Mouse (Mus musculus) hindbrain, embryonic 13.5 days (tissue): ENCODE data around the gene Ube2i. TPM values are rescaled to one million over a fixed set of nuclear protein-coding genes. Genes with fewer than 3 reads are reported as not detected.
A peak's percentile ranks its signal among the peaks of the same experiment; 100 is the strongest.

ENCODE experiments used
- ATAC-seq: fragments of 200-750 bp; cut with Nextera tagmentation; 2 replicates; pipeline ENCODE4 v1.8.0; 2017; ENCODE audit warnings: moderate TSS enrichment; ENCODE audit not compliant: low FRiP score
- H3K27ac ChIP-seq: fragments of 300-500 bp; sonication (generic); 2 replicates; pipeline ENCODE4 v1.5.1; 2015; ENCODE audit warnings: inconsistent platforms, mild to moderate bottlenecking, moderate library complexity
- H3K27me3 ChIP-seq: fragments of 300-500 bp; sonication (generic); 2 replicates; pipeline ENCODE4 v1.6.1; 2015; ENCODE audit warnings: mild to moderate bottlenecking, inconsistent platforms
- H3K36me3 ChIP-seq: fragments of 300-500 bp; sonication (generic); 2 replicates; pipeline ENCODE4 v1.6.1; 2015; ENCODE audit warnings: mild to moderate bottlenecking, inconsistent platforms
- H3K4me1 ChIP-seq: fragments of 300-500 bp; sonication (generic); replicated peaks from 2 replicates; pipeline ENCODE4 v1.6.1; 2015; ENCODE audit warnings: inconsistent platforms
- H3K4me2 ChIP-seq: fragments of 300-500 bp; sonication (generic); 2 replicates; pipeline ENCODE4 v1.6.1; 2015; ENCODE audit warnings: inconsistent platforms, mild to moderate bottlenecking, moderate library complexity
- H3K4me3 ChIP-seq: fragments of 300-500 bp; sonication (generic); 2 replicates; pipeline ENCODE4 v1.5.1; 2015; ENCODE audit warnings: mild to moderate bottlenecking, inconsistent platforms
- H3K9ac ChIP-seq: fragments of 300-500 bp; sonication (generic); 2 replicates; pipeline ENCODE4 v1.6.1; 2015; ENCODE audit warnings: mild to moderate bottlenecking, inconsistent platforms
- H3K9me3 ChIP-seq: fragments of 300-500 bp; sonication (generic); 2 replicates; pipeline ENCODE4 v1.6.1; 2016; ENCODE audit warnings: inconsistent platforms
- WGBS: fragments of 180-500 bp; shearing (Covaris S2); methylation state at CpG from one replicate; pipeline ENCODE4 v1.1.7; 2015; 5-methylcytosine and 5-hydroxymethylcytosine counted together
- polyA plus RNA-seq: library from polyadenylated mRNA; unstranded; fragments of >200 nt; fragmentation: Nextera tagmentation; extraction: Ambion mirVana; gene quantifications from 2 replicates; pipeline ENCODE4 v1.2.1, GENCODE M21; 2015

Ube2i gene
- 566 and 573 TPM in 2 replicates for polyA plus RNA-seq

GRCm38 (mm10) chr17:25274571-25275346 lies at the start of gene Ube2i:
Ube2i (minus strand) TSS chr17:25274622.
- H3K4me2 ChIP-seq = peak within 1 kb of the TSS; percentile 99
- H3K27ac ChIP-seq = peak within 1 kb of the TSS; percentile 99
- H3K9me3 ChIP-seq = no peaks in the 10 kb centered on the region
- peak within 1 kb of the TSS; percentile 99 for H3K4me3 ChIP-seq
- no peak for ATAC-seq
- H3K9ac ChIP-seq = peak within 1 kb of the TSS; percentile 100
- WGBS = 91% methylated on average over 9 of the region's 9 CpGs
- no peaks in the 10 kb centered on the region for H3K36me3 ChIP-seq
- H3K4me1 ChIP-seq = peaks cover 37% of the 10 kb centered on the region
- H3K27me3 ChIP-seq = peaks cover 4% of the 10 kb centered on the region; the same call in 1 of the 2 replicates

- Histone ChIP-seq H3K27me3 (0 out of 2 replicates have a peak, but pooled peaks cover 2% of the 10 kb centered on the region), H3K9ac (no peak overlapping the region), H3K36me3 (no peaks in the 10 kb centered on the region), H3K27ac (no peak overlapping the region), H3K9me3 (no peaks in the 10 kb centered on the region), H3K4me3 (no peak overlapping the region), H3K4me1 (no peaks in the 10 kb centered on the region), H3K4me2 (no peak overlapping the region)
- WGBS = 28% methylated on average over 2 of the region's 2 CpGs
- ATAC-seq = no peak
These were observed 48.5 kb upstream of the Ube2i start for GRCm38 (mm10) chr17:25322930-25323329.

- H3K36me3 ChIP-seq = no peaks in the 10 kb centered on the region
- H3K9ac ChIP-seq = no peak overlapping the region
- H3K4me2 ChIP-seq = no peak overlapping the region
- H3K27ac ChIP-seq = no peak overlapping the region
- H3K4me1 ChIP-seq = no peaks in the 10 kb centered on the region
- no peak overlapping the region for H3K4me3 ChIP-seq
- WGBS = 91% methylated on average over 8 of the region's 8 CpGs
- H3K9me3 ChIP-seq = no peaks in the 10 kb centered on the region
- 0 out of 2 replicates have a peak, but pooled peaks cover 2% of the 10 kb centered on the region for H3K27me3 ChIP-seq
- no peak for ATAC-seq
These were observed 46.4 kb upstream of the Ube2i start for GRCm38 (mm10) chr17:25320819-25321218.

GRCm38 (mm10) chr17:25318354-25318753 lies 43.9 kb upstream of the Ube2i start, which contains the start of gene Prss29:
Prss29 (plus strand) TSS chr17:25318654.
- Histone ChIP-seq H3K27ac (no peak within 1 kb of the TSS), H3K9ac (no peak within 1 kb of the TSS), H3K4me1 (no peaks in the 10 kb centered on the region), H3K4me3 (no peak within 1 kb of the TSS), H3K9me3 (no peaks in the 10 kb centered on the region), H3K36me3 (no peaks in the 10 kb centered on the region), H3K27me3 (0 out of 2 replicates have a peak, but pooled peaks cover 2% of the 10 kb centered on the region), H3K4me2 (no peak within 1 kb of the TSS)
- no peak for ATAC-seq
- 83% methylated on average over 5 of the region's 5 CpGs for WGBS

- Histone ChIP-seq H3K4me2 (no peak within 1 kb of the TSS), H3K4me1 (no peaks in the 10 kb centered on the region), H3K27me3 (no peaks in the 10 kb centered on the region), H3K4me3 (no peak within 1 kb of the TSS), H3K9me3 (no peaks in the 10 kb centered on the region), H3K36me3 (no peaks in the 10 kb centered on the region), H3K27ac (no peak within 1 kb of the TSS), H3K9ac (no peak within 1 kb of the TSS)
- WGBS = 86% methylated on average over 4 of the region's 4 CpGs
- no peak for ATAC-seq
These were observed 33.9 kb upstream of the Ube2i start, which contains the start of gene Prss28 for GRCm38 (mm10) chr17:25308346-25308745. Prss28 (plus strand) TSS chr17:25308646.

GRCm38 (mm10) chr17:25298094-25298493 lies 23.7 kb upstream of the Ube2i start, which contains the start of gene Prss34:
Prss34 (plus strand) TSS chr17:25298394.
- H3K27ac ChIP-seq = no peak within 1 kb of the TSS
- no peaks in the 10 kb centered on the region for H3K27me3 ChIP-seq
- no peaks in the 10 kb centered on the region for H3K9me3 ChIP-seq
- no peak within 1 kb of the TSS for H3K4me2 ChIP-seq
- H3K9ac ChIP-seq = no peak within 1 kb of the TSS
- no peak for ATAC-seq
- H3K4me3 ChIP-seq = no peak within 1 kb of the TSS
- 82% methylated on average over 5 of the region's 5 CpGs for WGBS
- no peaks in the 10 kb centered on the region for H3K4me1 ChIP-seq
- H3K36me3 ChIP-seq = no peaks in the 10 kb centered on the region

- Histone ChIP-seq H3K36me3 (no peaks in the 10 kb centered on the region), H3K9ac (no peak overlapping the region), H3K27me3 (no peaks in the 10 kb centered on the region), H3K4me1 (no peaks in the 10 kb centered on the region), H3K4me2 (no peak overlapping the region), H3K27ac (no peak overlapping the region), H3K4me3 (no peak overlapping the region), H3K9me3 (no peaks in the 10 kb centered on the region)
- 48% methylated on average over 1 of the region's 1 CpGs for WGBS
- no peak for ATAC-seq
These were observed 19.7 kb upstream of the Ube2i start for GRCm38 (mm10) chr17:25294111-25294510.

- no peak for ATAC-seq
- no peak overlapping the region for H3K9ac ChIP-seq
- 86% methylated on average over 5 of the region's 5 CpGs for WGBS
- no peaks in the 10 kb centered on the region for H3K36me3 ChIP-seq
- H3K4me1 ChIP-seq = no peaks in the 10 kb centered on the region
- no peaks in the 10 kb centered on the region for H3K9me3 ChIP-seq
- no peak overlapping the region for H3K4me3 ChIP-seq
- no peak overlapping the region for H3K4me2 ChIP-seq
- no peaks in the 10 kb centered on the region for H3K27me3 ChIP-seq
- no peak overlapping the region for H3K27ac ChIP-seq
These were observed 19.1 kb upstream of the Ube2i start for GRCm38 (mm10) chr17:25293495-25293894.

- Histone ChIP-seq H3K9me3 (no peaks in the 10 kb centered on the region), H3K27ac (no peak overlapping the region), H3K9ac (no peak overlapping the region), H3K27me3 (no peaks in the 10 kb centered on the region), H3K4me3 (no peak overlapping the region), H3K36me3 (no peaks in the 10 kb centered on the region), H3K4me2 (no peak overlapping the region), H3K4me1 (no peaks in the 10 kb centered on the region)
- WGBS = 37% methylated on average over 4 of the region's 4 CpGs
- ATAC-seq = no peak
These were observed 16.0 kb upstream of the Ube2i start for GRCm38 (mm10) chr17:25290411-25290810.

GRCm38 (mm10) chr17:25288842-25289241 lies 14.4 kb upstream of the Ube2i start:
- 25% methylated on average over 4 of the region's 4 CpGs for WGBS
- no peaks in the 10 kb centered on the region for H3K36me3 ChIP-seq
- no peaks in the 10 kb centered on the region for H3K27me3 ChIP-seq
- H3K4me3 ChIP-seq = no peak overlapping the region
- H3K27ac ChIP-seq = no peak overlapping the region
- no peak for ATAC-seq
- H3K9me3 ChIP-seq = no peaks in the 10 kb centered on the region
- H3K4me1 ChIP-seq = no peaks in the 10 kb centered on the region
- H3K9ac ChIP-seq = no peak overlapping the region
- no peak overlapping the region for H3K4me2 ChIP-seq

GRCm38 (mm10) chr17:25285033-25285432 lies 10.6 kb upstream of the Ube2i start:
- no peak overlapping the region for H3K9ac ChIP-seq
- ATAC-seq = no peak

GRCm38 (mm10) chr17:25282133-25282532 lies 7.7 kb upstream of the Ube2i start:
- 45% methylated on average over 11 of the region's 11 CpGs for WGBS
- Histone ChIP-seq H3K9ac (no peak overlapping the region), H3K36me3 (no peaks in the 10 kb centered on the region), H3K4me3 (no peak overlapping the region), H3K27me3 (0 out of 2 replicates have a peak, but pooled peaks cover 4% of the 10 kb centered on the region), H3K9me3 (no peaks in the 10 kb centered on the region), H3K27ac (no peak overlapping the region), H3K4me2 (no peak overlapping the region; the same call in 1 of the 2 replicates), H3K4me1 (no peaks in the 10 kb centered on the region)
- no peak for ATAC-seq

More at GRCm38 (mm10) chr17:25285033-25285432, 10.6 kb upstream of the Ube2i start:
- 21% methylated on average over 3 of the region's 3 CpGs for WGBS
- Histone ChIP-seq H3K27me3 (no peaks in the 10 kb centered on the region), H3K4me3 (no peak overlapping the region), H3K4me2 (no peak overlapping the region), H3K36me3 (no peaks in the 10 kb centered on the region), H3K27ac (no peak overlapping the region), H3K9me3 (no peaks in the 10 kb centered on the region), H3K4me1 (no peaks in the 10 kb centered on the region)

GRCm38 (mm10) chr17:25275833-25276232 lies 1.4 kb upstream of the Ube2i start:
- Histone ChIP-seq H3K9ac (no peak overlapping the region), H3K9me3 (no peaks in the 10 kb centered on the region), H3K4me3 (no peak overlapping the region), H3K36me3 (no peaks in the 10 kb centered on the region), H3K27ac (no peak overlapping the region), H3K4me1 (peaks cover 26% of the 10 kb centered on the region), H3K27me3 (peaks cover 4% of the 10 kb centered on the region; the same call in 1 of the 2 replicates), H3K4me2 (no peak overlapping the region)
- ATAC-seq = no peak
- 96% methylated on average over 3 of the region's 3 CpGs for WGBS
